Mouse (Mus musculus): ENCODE measurements around the gene Rnf212b. TPM values are rescaled to one million over a fixed set of nuclear protein-coding genes. Genes with fewer than 3 reads are reported as not detected.

Rnf212b gene
- total RNA-seq, 2 experiments from 2014 or later, result not detected

DNA sequence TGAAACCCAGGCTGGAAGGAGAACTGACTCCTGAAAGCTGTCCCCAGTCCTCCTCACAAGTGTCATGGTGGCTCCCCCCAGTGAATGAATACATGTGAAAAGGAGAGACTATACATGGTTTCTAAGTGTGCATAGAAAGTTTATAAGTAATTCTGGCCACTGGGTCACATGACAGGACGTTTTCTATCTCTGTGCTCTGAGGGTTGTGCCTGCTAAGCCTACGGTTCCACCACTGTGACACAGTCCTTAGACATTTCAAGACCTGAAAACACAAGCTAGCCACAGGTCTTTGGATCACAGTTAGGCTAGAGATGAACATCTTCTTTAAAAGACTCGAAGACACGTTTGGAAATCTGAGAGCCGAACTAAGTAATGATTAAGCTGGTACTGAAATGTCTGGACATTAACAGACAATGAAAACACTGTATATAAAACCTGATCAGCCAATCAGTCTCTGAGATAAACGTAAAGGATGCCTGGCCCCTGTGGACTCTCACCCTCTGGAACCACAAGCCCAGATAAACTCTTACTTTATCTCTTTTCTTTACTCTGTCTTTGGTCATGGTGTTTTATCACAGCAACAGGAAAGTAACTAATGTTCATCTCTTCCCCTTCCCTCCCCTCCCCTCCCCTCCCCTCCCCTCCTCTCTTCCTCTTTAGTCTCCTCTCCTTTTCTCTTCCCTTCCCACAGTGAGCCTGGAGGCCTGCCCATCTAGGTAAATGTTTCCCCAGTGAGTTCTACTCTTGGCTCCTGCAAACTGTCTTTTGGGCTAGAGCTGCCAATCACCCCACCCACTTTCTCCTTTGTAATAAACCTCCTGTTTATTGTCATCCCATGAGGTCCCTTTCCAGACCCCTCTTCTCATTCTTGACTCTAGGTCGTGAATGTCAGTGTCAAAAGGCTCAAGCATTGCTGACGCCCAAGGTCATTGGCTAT is 19.8 kb upstream of the Rnf212b start:
- intact Hi-C loops (cut with DNase I), result no loop called here
- DNase-seq (ENCODE audit: extremely low spot score in 1 of 2, low spot score in 2 of 2), result no peak

DNA sequence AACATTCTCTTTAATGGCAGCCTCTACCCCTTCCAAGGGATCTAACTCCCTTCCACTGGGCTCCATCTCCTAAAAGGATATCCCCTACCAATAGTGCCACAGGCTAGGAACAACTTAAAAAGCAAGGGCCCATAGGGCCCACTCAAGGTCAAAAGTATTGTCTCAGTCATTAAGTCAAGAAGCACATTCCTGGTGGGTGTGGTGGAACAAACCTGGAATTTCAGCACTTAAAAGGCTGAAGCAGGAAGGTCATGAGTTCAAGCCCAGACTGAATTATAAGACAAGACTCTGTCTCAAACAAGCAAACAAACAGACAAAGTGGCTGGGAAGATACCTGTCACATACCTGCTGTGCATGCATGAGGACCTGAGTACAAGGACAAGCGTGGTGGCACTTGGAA is 18.0 kb upstream of the Rnf212b start:
- intact Hi-C loops (cut with DNase I), result no loop called here
- DNase-seq (ENCODE audit: extremely low spot score in 1 of 2, low spot score in 2 of 2), result no peak

DNA sequence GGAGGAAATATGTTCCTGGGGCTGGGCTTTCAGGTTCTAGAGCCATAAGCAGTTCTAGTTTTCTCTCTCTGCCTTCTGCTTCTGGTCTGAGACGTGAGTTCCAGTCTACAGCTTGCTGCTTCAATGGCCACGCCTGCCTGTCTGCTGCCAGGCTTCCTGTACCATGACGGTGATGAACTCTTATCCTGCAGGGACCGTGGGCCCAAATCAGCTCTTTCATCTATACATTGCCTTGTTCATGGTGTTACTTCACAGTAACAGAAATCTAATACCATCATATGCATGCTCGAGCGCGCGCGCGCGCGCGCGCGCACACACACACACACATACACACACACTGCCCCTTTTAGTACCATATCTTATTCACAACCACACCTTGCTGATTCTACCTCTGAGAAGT is 17.2 kb upstream of the Rnf212b start:
- intact Hi-C loops (cut with DNase I), result no loop called here
- no peak for DNase-seq (ENCODE audit: extremely low spot score in 1 of 2, low spot score in 2 of 2)

DNA sequence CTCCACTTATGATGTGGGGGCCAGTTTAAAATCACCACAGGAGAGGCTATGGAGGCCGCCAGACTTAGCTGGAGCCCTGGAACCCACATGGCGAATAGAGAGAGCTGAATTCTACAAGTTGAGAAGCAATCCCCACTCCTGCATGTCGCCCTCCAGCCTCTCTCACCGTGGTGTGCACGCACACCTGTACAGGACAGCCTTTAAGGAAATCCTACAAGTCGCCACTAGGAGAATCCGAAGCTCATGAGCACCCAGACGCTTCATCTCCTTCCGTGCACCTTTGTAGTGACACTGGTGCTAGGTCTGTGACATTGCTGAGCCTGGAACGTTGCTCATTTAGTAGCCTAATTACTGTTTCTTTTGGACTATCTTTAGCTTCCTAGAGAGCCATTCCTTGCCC is 14.3 kb upstream of the Rnf212b start:
- no peak for DNase-seq (ENCODE audit: extremely low spot score in 1 of 2, low spot score in 2 of 2)
- intact Hi-C loops (cut with DNase I), result no loop called here

DNA sequence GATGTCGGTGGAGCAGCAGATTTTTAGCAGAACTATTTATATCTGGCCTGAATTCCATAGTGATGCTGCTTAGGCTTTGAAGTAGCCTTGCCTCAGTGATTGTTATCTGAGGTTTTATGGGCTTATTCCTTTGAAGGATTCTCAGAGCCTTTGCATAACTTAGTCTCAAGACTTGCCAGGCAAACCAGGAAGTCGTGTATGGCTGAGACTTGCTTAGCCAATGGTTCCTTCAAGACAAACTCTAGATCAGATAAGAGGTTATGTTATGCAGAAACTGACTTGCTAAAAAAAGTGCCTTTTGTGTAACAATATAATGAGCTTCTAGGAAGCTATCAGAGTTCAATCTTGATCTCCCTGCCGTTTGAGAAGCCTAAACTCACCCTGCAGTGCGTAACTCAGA is 11.5 kb upstream of the Rnf212b start:
- intact Hi-C loops (cut with DNase I), result no loop called here
- no peak for DNase-seq (ENCODE audit: extremely low spot score in 1 of 2, low spot score in 2 of 2)

DNA sequence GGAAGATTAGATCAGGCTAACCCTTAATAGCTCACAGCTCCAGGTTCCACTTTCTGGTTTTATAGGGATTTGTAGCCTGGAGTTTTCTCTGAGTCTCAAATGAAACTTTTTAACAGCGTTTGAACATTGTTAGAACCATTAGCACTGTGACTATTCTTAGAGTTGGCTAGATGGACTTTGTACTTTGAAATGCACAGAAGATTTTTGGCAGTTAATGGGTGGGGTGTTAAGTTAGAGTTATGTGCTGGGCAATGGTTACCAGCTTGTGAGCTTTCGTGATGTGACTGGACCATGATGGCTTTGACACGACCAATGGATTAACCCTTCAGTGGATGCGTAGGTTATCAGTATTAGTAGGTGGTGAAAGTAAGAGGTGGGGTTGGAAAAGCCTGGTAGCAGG is 7.8 kb upstream of the Rnf212b start:
- intact Hi-C loops (cut with DNase I), result no loop called here
- no peak for DNase-seq (ENCODE audit: extremely low spot score in 1 of 2, low spot score in 2 of 2)

DNA sequence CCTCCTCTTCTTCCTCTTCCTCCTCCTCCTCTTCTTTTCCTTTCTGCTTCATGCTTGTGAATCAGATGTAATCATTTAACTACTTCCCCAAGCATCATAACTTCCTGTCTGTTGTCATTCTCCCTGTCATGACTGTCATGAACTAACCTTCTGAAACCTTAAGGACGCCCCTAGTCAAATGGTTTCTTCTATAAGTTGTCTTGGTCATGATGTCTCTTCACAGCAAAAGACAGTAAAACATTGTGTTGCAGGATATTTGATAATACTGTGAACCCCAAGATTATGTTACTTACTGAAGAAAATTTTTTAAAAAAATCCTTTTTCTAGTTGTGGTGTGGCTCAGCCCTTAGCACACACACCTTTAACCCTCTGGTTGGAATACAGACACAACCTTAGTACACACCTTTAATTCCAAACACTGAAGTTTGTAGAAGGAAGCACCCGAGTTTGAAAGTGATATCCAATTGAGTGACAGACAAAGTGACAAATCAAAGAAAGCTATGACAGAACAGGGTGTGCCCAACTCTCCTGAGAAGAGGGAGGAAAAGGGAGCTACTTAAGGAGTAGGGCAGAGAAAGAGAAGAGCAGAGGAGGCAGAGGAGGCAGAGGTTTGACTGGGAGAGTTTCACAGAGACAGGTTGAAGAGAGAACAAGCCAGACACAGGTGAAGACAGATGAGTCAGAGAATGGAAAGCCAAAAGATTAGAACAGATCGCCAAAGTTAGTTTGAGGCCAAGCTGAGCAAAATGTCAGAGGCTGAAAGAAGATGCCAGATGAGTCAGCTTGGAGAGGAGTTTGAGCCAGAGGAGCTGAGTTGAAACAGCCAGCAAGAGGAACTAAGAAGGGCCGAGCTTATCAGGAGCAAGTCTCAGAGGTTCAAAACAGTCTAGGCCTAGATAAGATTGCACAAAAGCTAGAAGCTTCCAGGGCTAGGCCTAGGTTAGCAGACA is 4.9 kb upstream of the Rnf212b start:
- DNase-seq (ENCODE audit: extremely low spot score in 1 of 2, low spot score in 2 of 2), result no peak
- intact Hi-C loops (cut with DNase I), result no loop called here

DNA sequence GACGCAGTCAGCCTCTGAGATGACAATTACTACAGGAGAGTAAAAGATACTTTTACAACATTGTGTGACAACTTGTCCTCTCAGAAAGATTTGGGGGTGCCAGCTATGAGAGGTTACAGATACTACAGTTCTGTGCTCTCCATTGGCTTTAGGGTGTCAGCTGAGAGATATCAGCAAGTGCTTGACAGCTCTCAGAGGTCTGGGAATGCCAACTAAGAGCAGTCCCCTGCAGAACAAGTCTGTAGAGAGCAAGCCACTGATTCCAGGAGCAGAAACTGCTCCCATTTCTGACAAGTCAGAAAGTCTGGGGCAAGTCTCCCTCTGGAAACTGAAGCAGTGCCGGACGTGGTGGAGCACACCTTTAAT is 4.3 kb upstream of the Rnf212b start:
- intact Hi-C loops (cut with DNase I), result no loop called here
- no peak for DNase-seq (ENCODE audit: extremely low spot score in 1 of 2, low spot score in 2 of 2)

DNA sequence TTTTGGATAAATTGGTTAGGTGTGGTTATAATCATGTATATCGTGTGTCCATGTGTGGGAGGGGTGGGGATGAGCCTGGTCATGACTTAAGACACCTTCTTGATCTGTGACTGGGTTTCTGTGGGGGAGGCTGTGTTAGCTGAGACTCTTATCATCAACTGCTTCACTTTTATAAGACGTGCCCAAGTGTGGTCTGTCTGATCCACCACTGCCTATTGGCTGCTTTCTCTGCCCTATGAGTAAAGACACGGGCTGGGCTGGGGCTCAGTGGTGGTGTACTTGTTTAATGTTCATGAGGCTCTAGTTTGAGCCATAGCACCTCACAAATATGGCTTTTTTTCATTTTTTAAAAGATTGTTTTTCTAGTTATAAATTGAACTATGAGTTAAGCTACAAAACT is 1.8 kb downstream of the Rnf212b start:
- DNase-seq (ENCODE audit: extremely low spot score in 1 of 2, low spot score in 2 of 2), result no peak
- intact Hi-C loops (cut with DNase I), result loop anchor here (5.0 kb wide), 1 partner anchor 103 kb away; the partner anchor contains the start of gene Cebpe

DNA sequence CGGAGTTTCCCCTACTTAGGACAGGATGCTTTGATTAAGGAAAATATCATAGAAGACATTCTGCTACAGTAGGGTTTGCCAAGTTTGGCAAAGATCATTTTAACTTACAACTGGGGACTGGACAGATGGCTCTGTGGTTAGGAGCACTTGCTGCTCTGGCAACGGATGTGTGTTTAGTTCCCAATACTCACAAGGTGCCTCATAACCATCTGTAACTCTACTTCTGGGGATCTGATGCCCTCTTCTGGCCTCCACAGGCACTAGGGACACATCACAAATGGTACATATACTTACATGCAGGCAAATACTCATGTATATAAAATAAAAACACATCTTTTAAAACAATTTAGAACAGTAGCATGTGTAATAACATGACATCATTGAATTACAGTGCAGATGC is 3.9 kb downstream of the Rnf212b start:
- intact Hi-C loops (cut with DNase I), result loop anchor here (5.0 kb wide), 1 partner anchor 105 kb away; the partner anchor contains the start of gene Cebpe
- DNase-seq (ENCODE audit: extremely low spot score in 1 of 2, low spot score in 2 of 2), result peak in 1 of 2 experiments; percentile 25

DNA sequence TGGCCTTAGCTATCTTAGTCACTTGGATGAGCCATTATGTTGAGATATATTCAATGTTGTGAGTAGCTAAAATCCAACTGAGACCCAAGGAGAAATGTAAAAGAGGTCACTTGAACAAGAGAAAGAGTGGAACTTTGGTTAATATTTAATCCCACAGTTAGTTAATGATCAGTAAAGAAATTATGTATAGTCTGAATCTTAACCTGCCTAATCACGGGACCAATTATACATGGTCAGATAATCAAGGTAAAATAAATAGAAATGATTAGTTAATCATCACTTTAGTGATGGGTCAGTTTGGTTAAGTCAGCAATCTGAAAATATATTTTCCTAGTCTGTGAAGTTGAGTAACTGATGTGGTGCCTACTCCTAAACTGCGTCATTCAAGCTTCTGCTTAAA is 8.4 kb downstream of the Rnf212b start:
- intact Hi-C loops (cut with DNase I), result no loop called here
- DNase-seq (ENCODE audit: extremely low spot score in 1 of 2, low spot score in 2 of 2), result no peak

DNA sequence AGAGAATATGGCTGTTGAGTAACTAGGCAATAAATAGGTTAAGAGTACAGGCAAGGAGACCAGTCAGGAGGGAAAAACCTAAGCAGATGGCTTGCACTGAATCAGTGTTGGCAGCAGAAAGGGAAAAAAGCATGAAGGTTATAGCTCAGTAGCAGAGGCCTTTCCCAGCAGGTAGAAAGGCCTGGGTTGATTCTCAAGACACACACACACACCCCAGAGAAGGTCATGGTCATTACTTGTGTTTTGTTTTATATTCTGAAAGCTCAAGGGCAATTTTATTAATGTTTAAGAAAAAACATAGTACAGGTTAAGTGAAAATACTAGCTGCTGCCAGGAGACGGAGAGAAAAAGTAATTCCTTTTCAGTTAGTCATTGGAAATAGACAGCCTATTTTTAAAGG is 9.8 kb downstream of the Rnf212b start:
- DNase-seq (ENCODE audit: extremely low spot score in 1 of 2, low spot score in 2 of 2), result no peak
- intact Hi-C loops (cut with DNase I), result no loop called here

DNA sequence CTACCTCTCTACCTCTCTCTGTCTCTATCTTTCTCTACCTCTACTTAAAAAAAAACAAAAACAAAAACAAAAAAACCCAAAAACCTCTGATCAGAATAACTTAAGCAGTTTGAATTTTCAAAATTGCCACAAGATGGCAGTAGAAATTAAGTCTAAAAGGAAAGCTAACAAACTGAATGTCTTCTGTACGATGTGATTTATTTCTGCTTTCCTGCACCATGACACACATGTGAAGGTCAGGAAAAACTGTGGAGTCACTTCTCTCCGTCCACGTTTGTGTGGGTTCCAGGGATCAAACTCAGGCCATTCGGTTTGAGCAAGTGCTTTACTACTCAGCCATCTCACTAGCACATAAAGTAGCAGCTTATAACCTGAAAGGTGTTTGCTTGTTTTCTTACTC is 29.5 kb downstream of the Rnf212b start:
- intact Hi-C loops (cut with DNase I), result no loop called here
- DNase-seq (ENCODE audit: extremely low spot score in 1 of 2, low spot score in 2 of 2), result peak in 1 of 2 experiments; percentile 40

DNA sequence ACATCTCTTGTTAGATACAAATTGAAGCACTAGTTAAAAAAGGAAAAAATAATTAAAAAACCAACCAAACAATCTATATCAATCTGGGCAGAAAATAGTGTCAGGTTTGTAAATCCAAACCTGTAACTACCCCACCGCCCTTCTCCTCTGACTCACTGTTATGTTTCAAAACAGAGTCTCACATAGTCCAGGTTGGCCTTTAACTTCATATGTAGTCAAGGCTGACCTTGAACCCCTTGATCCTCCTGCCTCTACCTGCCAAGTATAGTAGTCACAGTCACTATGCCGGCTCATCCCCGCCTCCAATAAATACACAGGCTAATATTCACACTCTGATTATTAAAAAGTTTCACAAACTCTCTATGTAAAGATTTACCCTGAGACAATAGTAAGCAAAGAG is 41.8 kb downstream of the Rnf212b start:
- no peak for DNase-seq (ENCODE audit: extremely low spot score in 1 of 2, low spot score in 2 of 2)
- intact Hi-C loops (cut with DNase I), result no loop called here

DNA sequence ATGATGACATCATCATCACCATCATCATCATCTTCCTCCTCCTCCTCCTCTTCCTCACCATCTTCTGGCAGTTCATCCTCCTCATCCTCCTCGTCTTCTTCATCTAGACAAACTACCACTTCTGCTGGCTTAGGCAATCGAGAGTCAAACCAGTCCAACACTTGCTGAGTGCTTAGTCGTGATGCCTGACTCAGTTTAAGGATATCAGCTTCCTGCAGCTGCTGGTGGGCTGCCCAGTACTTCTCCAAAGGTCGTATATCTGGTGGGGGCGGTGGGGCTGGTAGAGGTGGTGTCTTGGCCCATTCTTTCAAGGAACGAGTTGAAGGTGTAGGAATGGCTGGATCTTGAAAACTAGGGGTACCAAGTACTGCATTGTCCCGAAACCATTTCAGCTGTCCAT is 42.8 kb downstream of the Rnf212b start:
- no peak for DNase-seq (ENCODE audit: extremely low spot score in 1 of 2, low spot score in 2 of 2)
- intact Hi-C loops (cut with DNase I), result no loop called here

DNA sequence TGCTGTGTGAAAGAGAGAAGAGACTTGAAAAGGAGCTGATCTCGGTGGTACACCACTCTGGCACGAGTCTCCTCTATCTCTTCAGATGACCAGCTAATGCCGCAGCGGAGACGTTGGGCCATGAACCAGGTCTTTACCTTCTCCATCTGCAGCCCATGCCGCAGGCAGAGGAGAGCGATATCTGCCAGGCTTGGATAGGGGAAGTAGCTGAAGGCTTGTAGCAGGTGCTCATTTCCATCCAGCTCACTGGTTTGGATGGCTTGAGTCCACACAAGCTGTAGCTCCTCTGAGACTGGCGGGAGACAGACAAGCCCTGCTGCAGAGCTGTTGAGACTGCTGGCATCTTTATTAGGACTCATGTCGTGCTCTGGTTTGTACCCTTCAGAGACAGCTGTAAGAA is 44.0 kb downstream of the Rnf212b start:
- intact Hi-C loops (cut with DNase I), result no loop called here
- DNase-seq (ENCODE audit: extremely low spot score in 1 of 2, low spot score in 2 of 2), result no peak

DNA sequence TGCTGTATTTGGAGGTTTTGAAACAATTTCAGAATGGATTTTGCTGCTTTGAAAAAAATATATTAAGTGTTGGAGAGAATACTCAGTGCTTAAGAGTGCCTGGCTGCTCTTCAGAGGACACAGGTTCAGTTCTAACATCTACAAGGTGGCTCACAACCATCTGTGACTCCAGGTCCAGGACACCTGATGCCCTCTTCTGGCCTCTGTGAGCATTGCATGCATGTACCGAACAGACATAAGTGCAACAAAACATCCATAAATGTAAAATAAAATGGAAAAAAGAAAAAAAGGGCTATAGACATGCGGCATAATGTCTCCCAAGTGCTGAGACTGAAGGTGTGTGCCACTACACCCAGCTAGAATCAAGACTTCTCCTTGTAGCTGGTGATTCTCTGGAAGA is 46.6 kb downstream of the Rnf212b start:
- peak in 1 of 2 experiments; percentile 57 for DNase-seq (ENCODE audit: extremely low spot score in 1 of 2, low spot score in 2 of 2)
- intact Hi-C loops (cut with DNase I), result no loop called here

DNA sequence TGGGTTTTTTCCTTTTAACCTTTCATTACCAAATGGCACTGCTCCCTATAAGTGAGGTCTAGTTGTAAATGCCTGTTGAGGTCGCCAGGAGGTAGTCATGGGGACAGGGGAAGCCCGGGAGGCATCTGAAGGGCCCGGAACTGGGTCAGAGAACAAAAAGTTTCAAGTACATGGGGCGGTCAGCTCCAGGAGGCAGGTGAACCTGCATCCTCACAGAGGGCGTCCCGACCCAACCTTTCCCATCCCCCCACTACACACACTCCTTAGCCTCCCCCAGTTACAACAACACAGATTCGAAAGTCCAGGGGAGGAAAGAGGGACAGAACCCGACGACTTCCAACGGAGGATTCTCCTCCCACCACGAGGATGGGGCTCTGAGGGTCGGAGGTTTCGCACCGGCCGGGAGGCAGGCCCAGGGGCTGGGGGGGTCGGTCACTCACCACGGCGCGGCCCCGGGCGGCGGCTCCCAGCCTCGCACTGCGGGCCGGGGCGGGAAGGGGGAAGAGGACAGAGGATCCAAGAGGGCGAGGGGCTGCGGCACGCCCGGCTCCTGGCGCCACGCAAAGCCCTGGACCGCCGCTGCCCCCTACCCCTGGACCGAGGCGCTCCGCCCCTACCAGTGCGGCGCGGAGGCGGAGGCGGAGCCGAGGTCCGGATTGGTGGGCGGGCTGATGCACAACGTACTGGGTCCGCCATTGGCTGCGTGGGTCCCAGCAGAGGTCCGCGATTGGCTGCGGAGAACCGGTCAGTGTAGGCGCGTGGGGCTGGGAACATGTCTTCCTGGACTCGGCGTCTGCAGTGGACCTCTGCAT is 49.8 kb downstream of the Rnf212b start:
- intact Hi-C loops (cut with DNase I), result no loop called here
- DNase-seq (ENCODE audit: extremely low spot score in 1 of 2, low spot score in 2 of 2), result peak; percentile 92 to 95

All from left cerebral cortex, postnatal 10 days (tissue).